Mouse (Mus musculus) B cell, adult 67 days (primary cell): ENCODE results near the gene Pcca. TPM values are rescaled to one million over a fixed set of nuclear protein-coding genes. Genes with fewer than 3 reads are reported as not detected.

Experiments used
- total RNA-seq, 2 experiments: library from RNA; stranded (reverse); gene quantifications; 4 replicates each; pipeline ENCODE4 v1.2.4; 2023

Gene Pcca
- total RNA-seq = 10 to 100 TPM; 23.2 to 26.4 TPM

DNA sequence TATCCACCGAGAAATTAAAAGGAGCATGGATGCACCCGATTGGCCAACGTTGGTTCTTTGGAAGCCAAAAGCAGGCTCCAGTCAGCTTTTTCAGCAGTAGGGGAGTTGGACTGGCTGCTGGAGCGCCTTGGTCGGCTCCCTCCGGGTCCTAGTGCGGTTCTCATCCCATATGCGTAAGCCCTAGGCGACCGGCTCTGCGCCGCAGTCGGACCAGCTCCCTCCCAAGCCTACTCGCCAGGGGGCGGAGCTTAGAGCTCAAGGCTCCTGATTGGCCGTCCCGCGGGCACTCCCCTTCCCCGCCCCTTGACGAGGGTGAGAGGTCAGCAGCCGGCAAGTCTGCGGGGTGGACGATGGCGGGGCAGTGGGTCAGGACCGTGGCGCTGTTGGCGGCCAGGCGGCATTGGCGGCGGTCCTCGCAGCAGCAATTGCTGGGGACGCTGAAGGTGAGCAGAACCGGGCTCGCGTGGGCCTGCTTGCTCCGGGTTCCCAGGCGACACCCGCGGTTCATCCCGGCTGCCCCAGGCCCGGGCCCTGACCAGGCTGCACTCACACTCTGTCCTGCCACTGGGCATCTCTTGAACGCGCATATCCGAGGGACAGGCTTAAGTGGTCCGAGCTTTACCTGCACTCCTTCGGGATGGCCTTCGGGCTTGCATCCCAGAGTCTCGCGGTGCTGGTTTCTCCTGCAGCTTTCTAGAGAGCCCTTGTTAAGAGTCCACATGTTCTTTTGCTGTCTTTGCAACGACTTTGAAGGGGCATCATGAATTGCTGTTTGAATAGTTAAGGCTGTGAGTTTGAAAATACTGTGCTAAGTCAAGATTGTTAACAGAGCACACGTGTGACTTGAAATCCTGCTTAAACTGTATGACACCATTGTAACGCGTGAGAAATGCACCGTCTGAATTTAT, at the start of gene Pcca:
Pcca (plus strand) TSS at position 308 of the 908 bp plus-strand sequence.

DNA sequence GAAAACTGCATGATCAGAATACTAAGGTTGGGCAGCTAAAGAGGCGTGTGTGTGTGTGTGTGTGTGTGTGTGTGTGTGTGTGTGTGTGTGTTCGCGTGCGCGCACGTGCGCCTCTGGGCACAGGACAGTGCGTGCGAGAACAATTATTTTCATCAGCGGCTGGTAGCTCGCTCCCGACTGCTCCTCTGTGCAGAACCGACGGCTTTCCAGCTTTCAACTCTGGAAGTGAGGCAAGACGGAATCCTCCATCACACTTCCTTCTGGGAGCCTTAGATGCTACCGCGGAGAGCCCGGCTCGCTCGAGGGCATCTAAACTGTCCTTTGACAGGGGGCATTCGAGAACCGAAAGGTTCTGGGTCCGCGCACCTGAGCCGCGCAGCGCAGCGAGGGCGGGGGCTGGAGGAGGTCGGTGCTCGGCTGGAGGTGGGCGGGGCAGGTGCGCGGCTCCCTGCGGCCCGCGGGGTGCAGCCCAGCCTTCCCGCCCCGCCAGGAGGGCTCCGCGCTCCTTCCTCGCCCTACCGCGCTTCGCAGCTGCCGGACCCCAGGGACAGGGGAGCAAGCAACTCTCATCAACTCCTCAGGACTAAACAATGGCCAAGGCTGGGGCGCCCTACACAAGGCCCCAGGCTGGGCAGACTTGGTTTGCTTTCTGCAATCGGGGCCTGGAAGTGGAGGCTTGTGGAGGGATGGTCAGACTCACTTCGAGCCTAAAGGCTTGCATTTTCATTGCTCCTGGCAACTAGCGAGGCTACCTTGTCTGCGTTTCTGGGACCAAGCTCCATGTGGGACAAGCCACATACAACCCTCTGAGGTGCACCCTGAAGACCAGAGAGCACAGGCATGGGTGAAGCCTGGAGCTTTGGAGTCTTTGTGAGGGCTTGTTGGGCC, 43.4 kb upstream of the Pcca start, which contains the start of gene Gm10837:
Gm10837 (plus strand) TSS at position 146 of the 888 bp plus-strand sequence.

DNA sequence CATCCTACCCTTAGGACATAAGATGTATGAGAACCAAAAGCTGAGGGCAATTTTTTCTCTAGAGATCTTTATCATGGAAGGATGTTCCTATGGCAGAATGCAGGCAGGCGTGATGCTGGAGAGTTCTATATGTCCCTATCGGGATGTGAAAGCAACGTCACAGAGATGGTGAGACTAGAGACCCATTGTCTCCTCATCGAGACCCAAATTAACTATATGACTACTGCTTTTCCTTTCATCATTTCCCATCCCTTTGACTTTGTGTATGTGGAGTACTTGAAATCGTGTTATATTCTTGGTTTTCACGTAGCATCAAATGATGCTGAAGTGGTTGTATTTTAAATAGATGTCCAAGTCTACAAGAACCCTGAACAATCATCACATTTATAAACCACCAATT, 379.5 kb downstream of the Pcca start, which contains the start of gene Ggact:
Ggact (minus strand) TSS at position 101 of the 400 bp plus-strand sequence.

Other genes with a start within 250 kb of the Pcca start
- not detected for gene Gm5089, start 83.2 kb upstream of the Pcca start, total RNA-seq
- not detected for gene Zic5, start 68.6 kb upstream of the Pcca start, total RNA-seq
- not detected for gene Zic2, start 58.9 kb upstream of the Pcca start, total RNA-seq
- gene Gm10837, start 43.7 kb upstream of the Pcca start, total RNA-seq = not detected